Mouse (Mus musculus): ENCODE results near the gene Crybg2.

- TF ChIP-seq TAL1 (IDR thresholded peaks at IDR 0.05; ENCODE audit: low read length) (no peak), GATA1 (IDR thresholded peaks at IDR 0.05; ENCODE audit: low read length) (no peak)
These were observed 42.4 kb upstream of the Crybg2 start for GRCm38 (mm10) chr4:134018038-134018778.
